Mouse (Mus musculus) forebrain, embryonic 13.5 days (tissue): ENCODE measurements around the gene Aldh6a1. TPM values are rescaled to one million over a fixed set of nuclear protein-coding genes. Genes with fewer than 3 reads are reported as not detected.

Source experiments
- ATAC-seq: fragments of 200-750 bp; cut with Nextera tagmentation; 2 replicates; pipeline ENCODE4 v1.8.0; 2017
- H3K27ac ChIP-seq: fragments of 300-500 bp; sonication (generic); 2 replicates; pipeline ENCODE4 v1.5.1; 2015; ENCODE audit warnings: inconsistent platforms, mild to moderate bottlenecking, moderate library complexity
- H3K27me3 ChIP-seq: fragments of 300-500 bp; sonication (generic); 2 replicates; pipeline ENCODE4 v1.6.1; 2015; ENCODE audit warnings: mild to moderate bottlenecking, inconsistent platforms
- H3K36me3 ChIP-seq: fragments of 300-500 bp; sonication (generic); 2 replicates; pipeline ENCODE4 v1.6.1; 2015; ENCODE audit warnings: mild to moderate bottlenecking, inconsistent platforms; ENCODE audit not compliant: poor library complexity, severe bottlenecking
- H3K4me1 ChIP-seq: fragments of 300-500 bp; sonication (generic); 2 replicates; pipeline ENCODE4 v1.6.1; 2015; ENCODE audit warnings: inconsistent platforms
- H3K4me2 ChIP-seq: fragments of 300-500 bp; sonication (generic); 2 replicates; pipeline ENCODE4 v1.6.1; 2015; ENCODE audit warnings: inconsistent platforms, mild to moderate bottlenecking, moderate library complexity
- H3K4me3 ChIP-seq: fragments of 300-500 bp; sonication (generic); 2 replicates; pipeline ENCODE4 v1.5.1; 2015; ENCODE audit warnings: mild to moderate bottlenecking, inconsistent platforms
- H3K9ac ChIP-seq: fragments of 300-500 bp; sonication (generic); 2 replicates; pipeline ENCODE4 v1.6.1; 2015; ENCODE audit warnings: mild to moderate bottlenecking, inconsistent platforms
- H3K9me3 ChIP-seq: fragments of 300-500 bp; sonication (generic); replicated peaks from 2 replicates; pipeline ENCODE4 v1.6.1; 2016; ENCODE audit warnings: inconsistent platforms
- WGBS: fragments of 180-500 bp; shearing (Covaris S2); methylation state at CpG from one replicate; pipeline ENCODE4 v1.1.7; 2015; 5-methylcytosine and 5-hydroxymethylcytosine counted together
- polyA plus RNA-seq: library from polyadenylated mRNA; unstranded; fragments of >200 nt; fragmentation: Nextera tagmentation; extraction: Ambion mirVana; gene quantifications from 2 replicates; pipeline ENCODE4 v1.2.1, GENCODE M21; 2015

Aldh6a1 gene
- polyA plus RNA-seq, 1 experiment from 2014 or later: 26.9 TPM

DNA sequence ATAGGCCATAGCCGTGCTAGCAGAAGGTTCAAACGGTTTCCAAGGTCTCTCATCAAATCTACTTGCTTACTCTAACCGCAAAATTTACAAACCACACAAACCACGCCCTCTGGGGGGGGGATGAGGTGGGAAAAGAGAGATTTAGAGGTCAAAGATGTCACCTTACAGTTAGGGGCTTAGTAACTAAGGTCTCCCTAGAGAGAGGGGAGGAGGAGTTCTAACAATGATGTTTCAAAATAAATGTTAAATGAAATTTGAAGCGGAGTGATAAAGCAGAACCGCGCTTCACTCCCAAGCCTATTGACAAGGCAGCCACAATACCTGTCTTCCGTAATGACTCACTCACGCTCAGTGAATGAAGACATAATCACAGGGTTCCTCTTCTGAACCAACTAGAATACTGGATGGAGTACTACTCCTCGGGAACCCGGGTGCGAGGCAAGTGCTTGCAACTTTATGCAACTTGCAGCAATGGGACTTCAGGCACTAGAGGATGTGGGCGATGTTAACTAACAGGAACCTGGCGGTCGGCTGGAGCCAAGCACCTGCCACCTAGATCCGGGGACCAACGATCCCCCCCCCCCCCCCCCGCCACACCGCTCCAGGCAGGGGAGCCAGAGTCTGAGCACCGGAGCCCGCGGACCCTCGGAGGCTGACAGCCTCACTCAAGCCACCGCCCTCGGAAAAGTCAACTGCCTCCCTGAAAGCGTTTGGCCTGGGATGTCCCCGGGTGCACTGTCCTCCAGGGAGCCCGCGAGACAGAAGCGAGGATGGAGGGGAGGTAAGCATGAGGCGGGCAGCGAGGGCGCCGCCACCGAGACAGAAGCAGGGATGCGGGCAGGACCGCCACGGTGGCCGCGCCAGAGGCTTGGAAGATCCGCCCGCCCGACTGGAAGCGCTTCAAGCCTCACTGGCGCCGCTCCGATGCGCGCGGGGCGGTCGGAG is 42.7 kb downstream of the Aldh6a1 start:
- H3K4me1 ChIP-seq: peaks cover 10% of the 10 kb centered on the region
- no peaks in the 10 kb centered on the region for H3K9me3 ChIP-seq
- WGBS: 2% methylated on average over 45 of the region's 52 CpGs
- H3K27me3 ChIP-seq: peaks cover 7% of the 10 kb centered on the region; the same call in 1 of the 2 replicates
- H3K27ac ChIP-seq: peak overlapping the region; percentile 76
- H3K9ac ChIP-seq: peak overlapping the region; percentile 80
- H3K36me3 ChIP-seq: no peaks in the 10 kb centered on the region
- H3K4me3 ChIP-seq: peak overlapping the region; percentile 73
- H3K4me2 ChIP-seq: peak overlapping the region; percentile 90
- peak; percentile 76 for ATAC-seq

DNA sequence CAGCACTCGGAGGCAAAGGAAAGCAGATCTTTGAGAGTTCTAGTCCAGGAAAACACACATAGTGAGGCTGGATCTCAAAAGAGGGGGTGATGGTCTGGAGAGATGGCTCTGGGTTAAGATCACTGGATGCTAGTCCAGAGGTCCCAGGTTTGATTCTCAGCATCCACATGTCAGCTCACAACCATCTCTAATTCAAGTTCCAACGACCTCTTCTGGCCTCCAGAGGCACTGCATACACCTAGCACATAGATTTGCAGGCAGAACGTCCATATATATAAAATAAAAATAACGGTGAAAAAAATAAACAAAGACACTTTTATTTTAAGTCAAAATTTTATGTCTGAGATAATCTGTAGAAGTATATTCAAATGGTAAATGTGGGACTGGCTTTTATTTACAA is 43.5 kb downstream of the Aldh6a1 start:
- H3K9ac ChIP-seq: no peak overlapping the region
- WGBS: 61% methylated on average over 4 of the region's 4 CpGs
- no peak for ATAC-seq
- no peak overlapping the region for H3K4me3 ChIP-seq
- H3K9me3 ChIP-seq: no peaks in the 10 kb centered on the region
- no peak overlapping the region for H3K27ac ChIP-seq
- H3K36me3 ChIP-seq: no peaks in the 10 kb centered on the region
- no peak overlapping the region for H3K4me2 ChIP-seq
- H3K27me3 ChIP-seq: peaks cover 7% of the 10 kb centered on the region; the same call in 1 of the 2 replicates
- peaks cover 10% of the 10 kb centered on the region for H3K4me1 ChIP-seq

DNA sequence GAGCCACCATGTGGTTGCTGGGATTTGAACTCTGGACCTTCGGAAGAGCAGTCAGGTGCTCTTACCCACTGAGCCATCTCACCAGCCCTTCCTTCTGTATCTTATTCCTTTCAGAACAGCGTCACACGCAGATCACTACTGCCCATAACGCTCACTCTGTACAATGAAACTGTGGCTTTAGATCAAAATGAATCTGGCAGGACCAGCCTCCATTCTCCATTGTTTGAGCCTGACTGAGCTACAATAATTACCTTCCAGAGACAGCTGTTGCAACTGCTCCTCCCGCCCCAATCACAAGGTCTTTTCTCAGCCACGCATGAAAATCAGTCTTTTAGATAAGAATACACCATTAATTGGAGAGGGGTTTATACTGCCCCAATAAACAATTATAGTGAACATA is 46.3 kb downstream of the Aldh6a1 start:
- no peak overlapping the region for H3K4me3 ChIP-seq
- no peak overlapping the region for H3K27ac ChIP-seq
- peaks cover 10% of the 10 kb centered on the region for H3K4me1 ChIP-seq
- 51% methylated on average over 6 of the region's 6 CpGs for whole genome bisulfite sequencing
- H3K27me3 ChIP-seq: no peaks in the 10 kb centered on the region
- H3K36me3 ChIP-seq: no peaks in the 10 kb centered on the region
- H3K9ac ChIP-seq: no peak overlapping the region
- H3K9me3 ChIP-seq: no peaks in the 10 kb centered on the region
- ATAC-seq: no peak
- no peak overlapping the region for H3K4me2 ChIP-seq

DNA sequence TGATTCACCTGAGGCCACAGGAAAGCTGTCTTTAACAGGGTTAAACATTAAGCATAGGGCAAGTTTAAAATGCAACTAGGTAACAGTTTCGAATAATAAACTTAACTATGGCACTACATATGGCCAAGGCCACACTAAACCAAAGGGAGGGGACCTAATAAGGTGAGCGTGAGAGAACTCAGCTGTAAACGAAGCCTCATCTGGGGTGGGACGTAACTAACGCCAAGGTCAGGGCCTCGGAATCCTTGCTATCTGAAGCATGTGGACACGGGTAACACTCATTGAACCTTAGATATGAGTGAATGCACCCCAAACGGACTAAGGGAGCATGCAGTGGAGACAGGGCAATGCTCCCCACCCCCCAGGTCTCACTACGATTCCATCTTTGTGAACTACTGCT is 47.9 kb downstream of the Aldh6a1 start:
- Histone ChIP-seq H3K4me3 (no peak overlapping the region), H3K27me3 (no peaks in the 10 kb centered on the region), H3K9ac (no peak overlapping the region), H3K4me1 (peaks cover 4% of the 10 kb centered on the region), H3K27ac (no peak overlapping the region), H3K36me3 (no peaks in the 10 kb centered on the region), H3K4me2 (no peak overlapping the region), H3K9me3 (no peaks in the 10 kb centered on the region)
- WGBS: 86% methylated on average over 9 of the region's 9 CpGs
- ATAC-seq: no peak

DNA sequence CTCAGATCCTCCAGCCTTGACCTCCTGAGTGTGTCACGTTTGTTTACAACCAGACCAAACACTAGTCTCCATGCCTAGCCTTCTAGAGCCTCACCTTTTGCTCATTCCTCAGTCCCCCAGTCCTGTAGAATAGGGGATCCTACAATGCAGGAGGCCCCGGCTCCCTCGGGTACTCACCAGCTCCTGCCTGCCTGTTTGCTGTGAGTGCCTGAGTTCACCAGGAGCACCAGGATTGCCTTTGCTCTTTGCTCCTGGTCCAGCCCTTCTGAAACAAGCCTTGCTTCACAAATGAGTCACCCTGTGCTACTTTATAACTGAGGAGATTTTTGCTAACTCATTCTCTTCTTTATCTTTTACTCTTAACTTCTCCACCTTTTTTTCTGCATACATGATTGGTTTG is 50.2 kb downstream of the Aldh6a1 start:
- H3K36me3 ChIP-seq: no peaks in the 10 kb centered on the region
- ATAC-seq: no peak
- H3K4me3 ChIP-seq: no peak overlapping the region
- H3K27ac ChIP-seq: no peak overlapping the region
- 79% methylated on average over 3 of the region's 3 CpGs for WGBS
- no peaks in the 10 kb centered on the region for H3K4me1 ChIP-seq
- no peak overlapping the region for H3K4me2 ChIP-seq
- no peaks in the 10 kb centered on the region for H3K9me3 ChIP-seq
- no peak overlapping the region for H3K9ac ChIP-seq
- H3K27me3 ChIP-seq: no peaks in the 10 kb centered on the region

DNA sequence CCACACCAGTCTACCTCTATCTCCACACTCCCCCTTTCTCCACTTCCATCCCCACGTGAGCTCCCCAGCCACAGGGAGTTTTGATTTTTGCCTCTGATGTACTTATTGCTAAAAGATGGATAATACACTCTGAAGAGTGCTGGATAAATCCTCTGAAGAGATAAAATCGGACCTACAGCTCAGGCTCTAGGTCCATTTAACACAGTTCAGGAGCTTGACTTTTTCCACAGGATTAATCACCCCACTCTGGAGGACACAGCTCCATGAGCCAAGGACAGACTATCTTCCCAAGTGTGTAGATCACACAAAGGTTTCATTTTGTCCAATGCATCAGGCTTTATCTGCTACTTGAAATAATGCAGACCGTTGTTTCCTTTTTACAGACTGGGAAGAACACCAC is 50.7 kb downstream of the Aldh6a1 start:
- H3K27me3 ChIP-seq: no peaks in the 10 kb centered on the region
- H3K36me3 ChIP-seq: no peaks in the 10 kb centered on the region
- 87% methylated on average over 3 of the region's 3 CpGs for WGBS
- no peak overlapping the region for H3K9ac ChIP-seq
- H3K4me3 ChIP-seq: no peak overlapping the region
- H3K4me1 ChIP-seq: no peaks in the 10 kb centered on the region
- H3K9me3 ChIP-seq: no peaks in the 10 kb centered on the region
- no peak for ATAC-seq
- no peak overlapping the region for H3K27ac ChIP-seq
- H3K4me2 ChIP-seq: no peak overlapping the region

DNA sequence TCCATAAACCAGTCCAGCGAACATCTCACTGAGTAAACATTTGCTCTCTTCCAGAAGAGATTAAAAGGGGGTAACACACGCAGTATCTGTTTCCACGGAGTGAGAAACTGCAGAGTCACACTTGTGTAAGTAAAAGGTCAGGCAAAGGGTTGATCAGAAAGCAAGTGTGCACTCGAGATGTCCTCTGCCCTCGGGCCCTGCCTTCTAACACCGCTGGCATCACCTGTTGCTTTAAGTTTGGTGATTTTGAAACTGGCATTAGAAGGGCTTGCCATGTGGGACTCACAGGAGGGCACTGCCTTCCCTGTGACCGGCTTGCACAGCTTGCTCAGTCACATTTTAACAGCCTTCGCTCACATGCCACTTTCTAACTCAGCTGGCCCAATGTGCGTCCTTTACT is 51.1 kb downstream of the Aldh6a1 start:
- Histone ChIP-seq H3K4me1 (no peaks in the 10 kb centered on the region), H3K27ac (no peak overlapping the region), H3K4me3 (no peak overlapping the region), H3K4me2 (no peak overlapping the region), H3K9ac (no peak overlapping the region), H3K9me3 (no peaks in the 10 kb centered on the region), H3K36me3 (no peaks in the 10 kb centered on the region), H3K27me3 (no peaks in the 10 kb centered on the region)
- ATAC-seq: no peak
- WGBS: 88% methylated on average over 9 of the region's 9 CpGs

DNA sequence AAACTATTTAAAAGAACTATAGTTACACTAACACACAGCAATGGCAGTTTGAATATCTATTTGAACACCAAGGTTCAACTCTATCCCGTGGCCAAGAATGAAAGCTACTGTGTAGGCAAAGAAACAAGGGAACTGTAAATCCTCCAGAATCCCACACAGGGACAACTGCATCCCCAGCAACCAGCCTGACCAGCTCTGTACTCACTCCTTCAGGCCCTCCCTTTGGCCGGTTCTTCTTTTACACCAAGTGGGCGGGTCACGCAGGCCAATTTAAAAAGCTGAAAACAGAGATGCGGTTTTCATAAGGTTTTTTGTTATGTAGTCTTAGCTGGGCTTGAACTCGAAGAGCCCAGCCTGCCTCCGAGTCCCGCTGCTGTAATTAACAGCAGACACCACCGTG is 51.7 kb downstream of the Aldh6a1 start:
- 81% methylated on average over 9 of the region's 9 CpGs for WGBS
- no peak overlapping the region for H3K9ac ChIP-seq
- no peak overlapping the region for H3K27ac ChIP-seq
- H3K4me3 ChIP-seq: no peak overlapping the region
- no peak for ATAC-seq
- no peaks in the 10 kb centered on the region for H3K27me3 ChIP-seq
- no peaks in the 10 kb centered on the region for H3K9me3 ChIP-seq
- no peaks in the 10 kb centered on the region for H3K4me1 ChIP-seq
- H3K36me3 ChIP-seq: no peaks in the 10 kb centered on the region
- no peak overlapping the region for H3K4me2 ChIP-seq

DNA sequence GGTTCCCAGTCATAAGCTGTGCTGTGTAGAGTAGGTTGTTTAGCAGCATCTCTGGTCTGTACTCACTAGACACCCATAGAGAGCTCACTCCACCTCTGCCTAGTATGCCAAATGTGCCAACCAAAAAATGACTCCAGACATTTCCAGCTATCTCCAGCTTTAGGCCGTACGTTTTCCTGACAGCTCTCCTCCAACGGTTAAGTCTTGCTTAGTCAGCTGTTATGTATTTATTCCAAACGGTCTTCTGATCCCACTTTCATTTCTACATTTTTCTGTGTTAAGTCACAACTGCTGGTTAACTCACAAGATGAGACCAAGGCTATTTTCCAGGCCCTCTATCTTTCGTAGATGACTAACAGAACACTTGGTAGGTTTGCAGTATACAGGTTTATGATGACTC is 52.2 kb downstream of the Aldh6a1 start:
- ATAC-seq: no peak
- Histone ChIP-seq H3K27ac (no peak overlapping the region), H3K9ac (no peak overlapping the region), H3K4me1 (no peaks in the 10 kb centered on the region), H3K36me3 (no peaks in the 10 kb centered on the region), H3K4me3 (no peak overlapping the region), H3K9me3 (no peaks in the 10 kb centered on the region), H3K4me2 (no peak overlapping the region), H3K27me3 (no peaks in the 10 kb centered on the region)
- 86% methylated on average over 5 of the region's 5 CpGs for WGBS

DNA sequence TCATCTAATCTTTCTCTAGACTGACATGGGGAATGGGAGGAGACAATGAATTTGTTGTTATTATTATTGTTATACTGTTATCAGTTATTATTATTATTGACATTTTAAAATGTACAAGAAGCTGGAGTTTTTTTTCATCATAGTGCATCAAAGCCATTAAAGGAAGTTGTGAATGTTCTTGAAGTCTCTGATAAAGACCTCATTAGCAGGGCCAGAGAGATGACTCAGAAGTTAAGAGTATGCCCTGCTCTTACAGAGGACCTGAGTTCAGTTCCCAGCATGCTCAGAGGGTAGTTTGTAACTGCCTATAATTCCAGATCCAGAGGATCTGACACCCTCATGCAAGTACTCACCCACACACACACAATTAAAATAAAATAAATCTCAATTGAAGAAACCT is 53.1 kb downstream of the Aldh6a1 start:
- no peaks in the 10 kb centered on the region for H3K9me3 ChIP-seq
- H3K4me3 ChIP-seq: no peak overlapping the region
- H3K27ac ChIP-seq: no peak overlapping the region
- H3K9ac ChIP-seq: no peak overlapping the region
- no peaks in the 10 kb centered on the region for H3K36me3 ChIP-seq
- no peaks in the 10 kb centered on the region for H3K27me3 ChIP-seq
- no peaks in the 10 kb centered on the region for H3K4me1 ChIP-seq
- no peak for ATAC-seq
- no peak overlapping the region for H3K4me2 ChIP-seq

DNA sequence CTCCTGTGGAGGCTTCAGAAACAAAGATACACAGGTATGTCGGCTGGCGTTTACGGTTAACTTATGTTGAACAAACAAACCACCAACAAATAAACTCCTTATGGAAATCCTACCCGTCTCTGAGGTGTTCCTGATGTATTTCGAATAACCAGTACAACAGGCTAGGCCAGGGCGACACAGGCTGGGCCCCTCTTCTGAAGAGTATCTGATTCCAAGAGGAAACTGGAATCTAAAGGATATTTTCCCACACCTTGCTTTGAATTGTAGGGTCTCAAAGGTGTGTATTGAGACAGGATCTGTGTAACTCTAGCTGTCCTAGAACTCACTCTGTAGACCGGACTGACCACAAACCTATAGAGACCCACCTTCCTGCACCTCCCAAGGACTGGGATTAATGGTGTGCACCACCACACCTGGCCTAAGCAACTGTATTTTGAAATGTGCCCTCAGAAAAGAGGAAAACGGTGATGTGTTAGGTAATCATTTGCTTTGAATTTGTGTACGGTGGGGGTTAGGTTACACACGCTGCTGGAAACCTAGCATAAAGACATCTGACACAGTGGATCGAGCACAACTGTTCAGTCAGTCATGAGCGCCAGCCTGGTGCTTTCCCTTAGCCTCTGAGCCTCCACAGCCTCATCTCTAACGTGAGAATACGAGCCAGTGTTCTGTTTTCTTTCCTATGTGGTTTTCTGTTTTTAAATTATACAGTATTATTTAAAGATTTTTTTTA is 53.7 kb downstream of the Aldh6a1 start:
- Histone ChIP-seq H3K4me1 (no peaks in the 10 kb centered on the region), H3K36me3 (no peaks in the 10 kb centered on the region), H3K27me3 (no peaks in the 10 kb centered on the region), H3K27ac (no peak overlapping the region), H3K4me2 (no peak overlapping the region), H3K9ac (no peak overlapping the region), H3K4me3 (no peak overlapping the region), H3K9me3 (no peaks in the 10 kb centered on the region)
- no peak for ATAC-seq
- 91% methylated on average over 14 of the region's 14 CpGs for WGBS

DNA sequence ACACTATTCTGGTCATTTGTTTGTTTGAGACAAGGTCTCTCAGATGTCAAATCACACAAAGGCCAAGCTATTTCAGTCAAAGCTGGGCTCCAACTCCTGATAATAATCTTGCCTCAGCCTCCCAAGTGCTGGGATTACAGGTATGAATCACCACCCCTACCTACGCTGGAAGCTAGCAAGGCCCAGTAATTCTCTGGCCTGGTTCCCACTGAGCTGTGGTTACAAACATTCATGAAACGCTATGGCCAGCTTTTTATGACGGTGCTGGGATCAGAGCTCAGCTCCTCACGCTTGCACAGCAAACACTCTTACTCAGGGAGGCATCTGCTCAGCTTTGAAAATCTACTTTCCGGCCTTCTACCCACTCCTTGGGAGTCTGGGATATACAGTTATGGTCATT is 57.0 kb downstream of the Aldh6a1 start:
- Histone ChIP-seq H3K4me1 (no peaks in the 10 kb centered on the region), H3K4me3 (no peak overlapping the region), H3K36me3 (peaks cover 3% of the 10 kb centered on the region; the same call in 1 of the 2 replicates)

More for the DNA sequence above, 57.0 kb downstream of the Aldh6a1 start:
- Histone ChIP-seq H3K27ac (no peak overlapping the region), H3K27me3 (no peaks in the 10 kb centered on the region), H3K4me2 (no peak overlapping the region), H3K9me3 (no peaks in the 10 kb centered on the region), H3K9ac (no peak overlapping the region)
- ATAC-seq: no peak
- 91% methylated on average over 5 of the region's 5 CpGs for WGBS
